Mouse (Mus musculus): ENCODE measurements around the gene Suz12. TPM values are rescaled to one million over a fixed set of nuclear protein-coding genes. Genes with fewer than 3 reads are reported as not detected.

Gene Suz12
- polyA plus RNA-seq (2014; fragmentation: Nextera tagmentation; extraction: Ambion mirVana): 33.9 and 35.9 TPM in 2 replicates

DNA sequence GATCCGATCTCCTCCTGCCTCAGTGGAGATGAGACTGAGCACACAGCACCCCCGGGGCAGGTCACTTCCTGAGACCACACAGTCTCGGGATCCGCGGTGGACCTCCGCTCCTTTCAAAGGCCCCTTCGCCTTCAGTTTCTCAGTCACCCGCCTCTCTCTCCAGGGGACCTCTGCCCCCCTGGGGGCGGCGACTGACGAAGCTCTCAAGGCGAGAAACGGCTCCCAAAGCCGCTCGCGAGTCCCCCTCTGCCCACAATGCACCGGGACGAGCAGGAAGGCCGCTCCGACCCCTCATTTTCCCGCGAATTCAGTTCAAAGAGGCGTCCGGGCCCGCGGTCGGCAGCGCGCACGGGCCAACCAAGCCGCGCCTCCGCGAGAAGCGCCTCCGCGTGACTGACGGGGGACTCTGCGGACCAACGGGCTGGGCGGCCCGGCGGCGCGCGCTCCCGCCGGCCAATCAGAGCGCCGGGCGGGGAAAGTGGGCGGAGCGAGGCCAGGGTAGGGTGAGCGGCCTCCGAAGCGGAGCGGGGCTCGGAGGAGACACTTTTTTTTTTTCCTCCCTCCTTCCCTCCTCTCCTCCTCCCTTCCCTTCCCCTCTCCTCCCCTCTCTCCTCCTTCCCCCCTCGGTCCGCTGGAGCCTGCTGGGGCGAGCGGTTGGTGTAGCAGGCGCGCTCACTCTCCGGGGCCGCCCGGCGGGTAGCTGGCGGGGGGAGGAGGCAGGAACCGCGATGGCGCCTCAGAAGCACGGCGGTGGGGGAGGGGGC lies at the start of gene Suz12:
TSS of gene Suz12 (plus strand) at position 515 of the 764 bp plus-strand sequence.
- WGBS: under 1% methylated on average over 58 of the region's 74 CpGs
- Histone ChIP-seq H3K4me3 (ENCODE audit: low read depth, low read length) (peak within 1 kb of the TSS; percentile 88), H3K9me3 (ENCODE audit: control insufficient read depth, low read depth, low read length) (no peaks in the 10 kb centered on the region), H3K4me1 (ENCODE audit: control insufficient read depth, insufficient read depth, low read length) (no peaks in the 10 kb centered on the region), H3K27me3 (ENCODE audit: control insufficient read depth, insufficient read depth, low read length) (no peaks in the 10 kb centered on the region), H3K36me3 (ENCODE audit: control insufficient read depth, insufficient read depth, low read length) (no peaks in the 10 kb centered on the region; the same call in 1 of the 2 replicates), H3K4me2 (replicated peaks; ENCODE audit: low read depth, low read length) (peak within 1 kb of the TSS; percentile 44), H3K27ac (ENCODE audit: low read length) (peak within 1 kb of the TSS; percentile 99), H3K9ac (replicated peaks; ENCODE audit: low read depth, low read length) (peak within 1 kb of the TSS; percentile 82)
- peak; percentile 96 for ATAC-seq (ENCODE audit: insufficient number of reproducible peaks, insufficient read depth, low FRiP score, low read depth)

DNA sequence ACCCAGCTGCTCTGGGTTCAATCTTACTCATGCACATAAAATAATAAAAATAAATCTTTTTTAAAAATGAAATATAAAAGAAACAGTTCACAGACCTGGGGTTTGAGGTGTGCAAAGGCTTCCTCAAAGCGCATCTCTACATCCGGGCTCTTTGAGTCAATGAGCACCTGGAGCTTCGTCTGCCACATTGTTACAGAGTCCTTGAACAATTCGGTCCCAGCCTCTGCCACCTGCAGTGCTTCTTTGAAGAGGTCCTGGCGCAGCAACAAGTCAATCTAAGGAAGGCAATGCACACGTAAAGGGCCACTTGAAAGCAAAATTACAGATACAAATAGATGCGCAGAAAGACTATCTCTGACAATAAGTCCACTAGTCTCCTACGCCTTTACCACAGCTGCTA lies 49.8 kb upstream of the Suz12 start:
- Histone ChIP-seq H3K9me3 (ENCODE audit: control insufficient read depth, low read depth, low read length) (no peaks in the 10 kb centered on the region), H3K4me3 (ENCODE audit: low read depth, low read length) (no peak overlapping the region), H3K27me3 (ENCODE audit: control insufficient read depth, insufficient read depth, low read length) (no peaks in the 10 kb centered on the region), H3K9ac (replicated peaks; ENCODE audit: low read depth, low read length) (no peak overlapping the region), H3K4me2 (replicated peaks; ENCODE audit: low read depth, low read length) (no peak overlapping the region), H3K36me3 (ENCODE audit: control insufficient read depth, insufficient read depth, low read length) (peaks cover 71% of the 10 kb centered on the region), H3K4me1 (ENCODE audit: control insufficient read depth, insufficient read depth, low read length) (no peaks in the 10 kb centered on the region), H3K27ac (ENCODE audit: low read length) (no peak overlapping the region)
- no peak for ATAC-seq (ENCODE audit: insufficient number of reproducible peaks, insufficient read depth, low FRiP score, low read depth)
- WGBS: 94% methylated on average over 8 of the region's 8 CpGs

DNA sequence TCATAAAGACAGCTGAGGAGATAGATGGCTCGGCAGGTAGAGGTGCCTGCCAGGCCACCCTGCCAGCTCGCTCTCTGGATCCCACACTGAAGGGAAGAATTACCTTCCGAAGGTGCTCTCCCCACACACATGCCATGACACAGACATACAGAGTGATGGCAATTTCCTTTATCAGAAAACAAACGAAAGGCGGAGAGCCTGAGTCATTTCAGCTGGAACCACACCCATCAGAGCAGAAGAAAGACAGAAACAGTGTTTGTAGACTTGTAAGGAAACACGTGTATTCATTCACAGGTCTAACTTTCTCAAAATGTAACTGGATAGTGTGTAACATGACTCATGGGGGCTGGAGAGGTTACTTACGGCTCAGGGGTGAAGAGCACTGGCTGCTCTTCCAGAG lies 49.3 kb upstream of the Suz12 start:
- WGBS: 68% methylated on average over 7 of the region's 7 CpGs
- Histone ChIP-seq H3K4me1 (ENCODE audit: control insufficient read depth, insufficient read depth, low read length) (no peaks in the 10 kb centered on the region), H3K9me3 (ENCODE audit: control insufficient read depth, low read depth, low read length) (no peaks in the 10 kb centered on the region), H3K4me3 (ENCODE audit: low read depth, low read length) (no peak overlapping the region), H3K36me3 (ENCODE audit: control insufficient read depth, insufficient read depth, low read length) (peaks cover 73% of the 10 kb centered on the region), H3K27me3 (ENCODE audit: control insufficient read depth, insufficient read depth, low read length) (no peaks in the 10 kb centered on the region), H3K27ac (ENCODE audit: low read length) (no peak overlapping the region), H3K4me2 (replicated peaks; ENCODE audit: low read depth, low read length) (no peak overlapping the region), H3K9ac (replicated peaks; ENCODE audit: low read depth, low read length) (no peak overlapping the region)
- no peak for ATAC-seq (ENCODE audit: insufficient number of reproducible peaks, insufficient read depth, low FRiP score, low read depth)

DNA sequence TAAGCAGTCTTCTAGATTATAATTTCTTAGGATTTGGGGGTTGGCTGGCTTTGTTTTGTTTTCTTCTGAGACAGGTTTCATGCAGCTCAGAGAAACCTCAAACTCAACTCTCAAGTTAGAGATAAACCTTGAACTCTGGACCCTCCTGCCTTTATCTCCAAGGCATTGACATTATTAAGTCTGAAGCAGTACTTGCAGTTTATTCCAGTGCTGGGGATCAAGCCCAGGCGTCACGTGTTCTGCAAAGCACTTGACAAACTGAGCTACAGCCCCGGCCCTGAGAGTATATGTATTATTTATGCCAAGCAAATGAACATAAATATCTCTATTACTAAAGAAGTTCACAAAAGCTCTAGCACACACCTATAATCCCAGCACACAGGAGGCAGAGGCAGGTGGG lies 45.6 kb upstream of the Suz12 start:
- no peak for ATAC-seq (ENCODE audit: insufficient number of reproducible peaks, insufficient read depth, low FRiP score, low read depth)
- H3K27me3 ChIP-seq (ENCODE audit: control insufficient read depth, insufficient read depth, low read length): no peaks in the 10 kb centered on the region
- no peak overlapping the region for H3K9ac ChIP-seq (replicated peaks; ENCODE audit: low read depth, low read length)
- H3K4me3 ChIP-seq (ENCODE audit: low read depth, low read length): no peak overlapping the region
- H3K4me1 ChIP-seq (ENCODE audit: control insufficient read depth, insufficient read depth, low read length): no peaks in the 10 kb centered on the region
- WGBS: 92% methylated on average over 3 of the region's 3 CpGs
- no peak overlapping the region for H3K4me2 ChIP-seq (replicated peaks; ENCODE audit: low read depth, low read length)
- peaks cover 70% of the 10 kb centered on the region for H3K36me3 ChIP-seq (ENCODE audit: control insufficient read depth, insufficient read depth, low read length)
- no peak overlapping the region for H3K27ac ChIP-seq (ENCODE audit: low read length)
- no peaks in the 10 kb centered on the region for H3K9me3 ChIP-seq (ENCODE audit: control insufficient read depth, low read depth, low read length)

DNA sequence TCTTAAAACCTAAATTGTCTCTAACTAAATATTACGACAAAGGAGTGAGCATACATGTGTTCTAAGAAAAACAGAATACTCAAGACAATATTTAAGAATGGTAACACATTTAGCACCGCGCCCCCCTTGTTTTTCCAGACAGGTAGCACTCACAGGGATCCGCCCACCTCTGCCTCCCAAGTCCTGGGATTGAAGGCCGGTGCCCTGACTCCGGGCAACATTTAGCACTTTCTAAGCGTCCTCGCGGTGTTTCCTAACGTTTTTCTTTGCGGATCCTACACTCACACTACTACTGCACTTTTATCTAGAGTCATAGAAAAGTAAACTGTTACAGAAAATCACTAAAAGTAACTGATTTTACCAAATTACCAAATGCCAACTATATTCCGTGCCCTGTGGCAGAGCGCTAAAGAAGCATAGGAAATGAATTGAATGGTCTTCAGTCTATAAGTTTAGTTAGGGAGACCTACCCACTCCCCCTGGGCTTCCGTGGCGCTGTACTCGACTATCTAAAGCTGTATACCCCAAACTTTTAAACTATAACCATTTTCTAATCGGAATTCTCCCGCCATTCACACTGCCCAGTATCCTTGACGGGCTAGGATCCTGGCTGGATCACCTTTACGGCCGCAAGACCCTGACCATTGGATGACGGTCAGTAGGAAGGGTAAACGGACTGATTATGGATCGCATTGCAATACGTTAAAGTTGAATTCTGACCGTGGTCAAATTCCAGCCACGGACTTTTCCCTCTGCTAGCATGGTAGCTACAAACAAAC lies 31.4 kb upstream of the Suz12 start:
- H3K9ac ChIP-seq (replicated peaks; ENCODE audit: low read depth, low read length): peak overlapping the region; percentile 63
- H3K4me1 ChIP-seq (ENCODE audit: control insufficient read depth, insufficient read depth, low read length): peaks cover 6% of the 10 kb centered on the region
- no peaks in the 10 kb centered on the region for H3K27me3 ChIP-seq (ENCODE audit: control insufficient read depth, insufficient read depth, low read length)
- peak; percentile 30; the same call in 1 of the 2 replicates for ATAC-seq (ENCODE audit: insufficient number of reproducible peaks, insufficient read depth, low FRiP score, low read depth)
- WGBS: 5% methylated on average over 27 of the region's 27 CpGs
- peaks cover 30% of the 10 kb centered on the region for H3K36me3 ChIP-seq (ENCODE audit: control insufficient read depth, insufficient read depth, low read length)
- H3K4me3 ChIP-seq (ENCODE audit: low read depth, low read length): peak overlapping the region; percentile 84
- H3K4me2 ChIP-seq (replicated peaks; ENCODE audit: low read depth, low read length): peak overlapping the region; percentile 81
- peak overlapping the region; percentile 34; the same call in 1 of the 2 replicates for H3K27ac ChIP-seq (ENCODE audit: low read length)
- H3K9me3 ChIP-seq (ENCODE audit: control insufficient read depth, low read depth, low read length): no peaks in the 10 kb centered on the region

DNA sequence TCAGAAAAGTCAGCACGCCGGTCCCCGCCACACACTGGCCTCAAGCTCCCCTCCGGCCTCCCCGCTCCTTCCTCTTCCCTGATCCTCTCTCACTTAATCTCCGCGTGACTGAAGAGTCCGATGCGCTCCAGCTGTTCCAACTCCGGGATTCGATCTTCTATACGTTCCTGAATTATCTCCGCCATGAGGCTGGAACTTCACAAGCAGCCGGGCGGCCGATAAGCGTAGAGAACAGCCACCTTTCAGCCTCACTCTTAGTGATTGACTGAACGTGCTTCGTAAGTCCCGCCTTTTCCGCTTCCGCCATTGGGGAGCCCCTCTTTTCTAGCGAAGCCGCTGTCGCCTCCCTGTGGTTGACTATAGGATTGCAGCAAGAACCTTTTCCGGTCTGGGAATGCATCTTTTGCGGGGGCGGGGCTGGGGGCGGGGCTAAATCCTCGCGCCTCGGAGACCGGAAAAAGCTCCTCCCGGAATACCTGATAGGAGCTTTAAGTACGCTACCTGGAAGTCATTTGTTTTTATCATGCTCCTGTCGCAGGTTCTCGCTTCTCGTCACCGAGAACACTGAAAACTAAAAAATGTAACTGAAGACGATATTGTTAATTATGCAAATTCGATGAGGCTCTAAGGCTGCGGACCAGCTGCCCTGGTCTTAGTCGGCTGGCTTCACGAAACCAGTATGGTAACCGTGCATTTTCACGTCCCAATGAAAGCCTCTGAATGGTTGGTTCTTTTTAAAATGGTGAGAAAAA lies 30.6 kb upstream of the Suz12 start, which contains the start of gene Utp6:
TSS of gene Utp6 (minus strand) at position 266 of the 752 bp plus-strand sequence.
- peak within 1 kb of the TSS; percentile 84 for H3K4me3 ChIP-seq (ENCODE audit: low read depth, low read length)
- peak within 1 kb of the TSS; percentile 81 for H3K4me2 ChIP-seq (replicated peaks; ENCODE audit: low read depth, low read length)
- peaks cover 23% of the 10 kb centered on the region for H3K36me3 ChIP-seq (ENCODE audit: control insufficient read depth, insufficient read depth, low read length)
- H3K27ac ChIP-seq (ENCODE audit: low read length): peak within 1 kb of the TSS; percentile 34; the same call in 1 of the 2 replicates
- peaks cover 6% of the 10 kb centered on the region for H3K4me1 ChIP-seq (ENCODE audit: control insufficient read depth, insufficient read depth, low read length)
- no peaks in the 10 kb centered on the region for H3K27me3 ChIP-seq (ENCODE audit: control insufficient read depth, insufficient read depth, low read length)
- H3K9ac ChIP-seq (replicated peaks; ENCODE audit: low read depth, low read length): peak within 1 kb of the TSS; percentile 63
- H3K9me3 ChIP-seq (ENCODE audit: control insufficient read depth, low read depth, low read length): no peaks in the 10 kb centered on the region
- under 1% methylated on average over 46 of the region's 46 CpGs for WGBS
- ATAC-seq (ENCODE audit: insufficient number of reproducible peaks, insufficient read depth, low FRiP score, low read depth): peak; percentile 93

DNA sequence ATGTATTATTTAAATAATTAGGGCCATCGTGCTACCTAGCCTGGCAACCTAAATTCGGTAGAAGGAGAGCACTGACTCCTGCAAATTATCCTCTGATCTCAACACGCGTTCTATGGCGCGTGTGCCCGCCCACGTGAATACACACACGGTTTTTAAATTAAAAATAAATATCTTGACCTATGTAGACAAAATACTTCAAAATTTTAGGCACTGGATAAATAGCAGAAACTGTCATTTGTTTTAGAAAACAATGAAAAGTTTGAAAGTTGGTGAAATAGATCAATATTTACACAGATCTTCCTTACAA lies 30.1 kb upstream of the Suz12 start:
- peak overlapping the region; percentile 64 for H3K4me2 ChIP-seq (replicated peaks; ENCODE audit: low read depth, low read length)
- H3K4me1 ChIP-seq (ENCODE audit: control insufficient read depth, insufficient read depth, low read length): peaks cover 6% of the 10 kb centered on the region
- H3K27ac ChIP-seq (ENCODE audit: low read length): no peak overlapping the region
- H3K9ac ChIP-seq (replicated peaks; ENCODE audit: low read depth, low read length): 0 out of 2 replicates have a peak overlapping the region, but pooled peaks have one; percentile 63
- peaks cover 18% of the 10 kb centered on the region for H3K36me3 ChIP-seq (ENCODE audit: control insufficient read depth, insufficient read depth, low read length)
- H3K27me3 ChIP-seq (ENCODE audit: control insufficient read depth, insufficient read depth, low read length): no peaks in the 10 kb centered on the region
- H3K4me3 ChIP-seq (ENCODE audit: low read depth, low read length): peak overlapping the region; percentile 84
- ATAC-seq (ENCODE audit: insufficient number of reproducible peaks, insufficient read depth, low FRiP score, low read depth): no peak
- 3% methylated on average over 9 of the region's 9 CpGs for WGBS
- no peaks in the 10 kb centered on the region for H3K9me3 ChIP-seq (ENCODE audit: control insufficient read depth, low read depth, low read length)
